8 mouse cellular contexts compared by ENCODE assay signal in genomic region chr17:24886134-24886931, GRCm38 (mm10). TPM values are rescaled to one million over a fixed set of nuclear protein-coding genes. Genes with fewer than 3 reads are reported as not detected.
A peak's percentile ranks its signal among the peaks of the same experiment; 100 is the strongest.
DNase-seq lines count a peak whose midpoint lies in the region; ATAC-seq and TF ChIP-seq lines count a peak whose summit lies in the region.

Gene Nubp2, minus strand, starts transcription at chr17:24886349.
Gene Spsb3, plus strand, starts transcription at chr17:24886643.

- peak; percentile 94 for ATAC-seq in embryonic facial prominence, embryonic 15.5 days (ENCODE audit: insufficient number of reproducible peaks, low FRiP score, low TSS enrichment, low read depth)
- peak; percentile 96 for ATAC-seq in limb, embryonic 14.5 days (ENCODE audit: low FRiP score, low read depth)
- peak; percentile 96 for ATAC-seq in midbrain, postnatal 0 days (ENCODE audit: low FRiP score)

- peaks cover 54% of the 10 kb centered on the region for H3K36me3 ChIP-seq in embryonic facial prominence, embryonic 15.5 days
- H3K36me3 ChIP-seq in limb, embryonic 14.5 days (ENCODE audit: control insufficient read depth, insufficient read depth, low read length) = peaks cover 35% of the 10 kb centered on the region
- H3K36me3 ChIP-seq in midbrain, postnatal 0 days (ENCODE audit: insufficient read depth, low read length) = peaks cover 32% of the 10 kb centered on the region

- peak within 1 kb of the TSS; percentile 82 for H3K4me3 ChIP-seq in bone marrow, adult 2 months (replicated peaks; ENCODE audit: control insufficient read depth, low read depth, low read length)
- peak within 1 kb of the TSS; percentile 97 for H3K4me3 ChIP-seq in embryonic facial prominence, embryonic 15.5 days (replicated peaks)
- H3K4me3 ChIP-seq in limb, embryonic 14.5 days (replicated peaks; ENCODE audit: low read length) = peak within 1 kb of the TSS; percentile 86
- H3K4me3 ChIP-seq in midbrain, postnatal 0 days (ENCODE audit: low read depth, low read length) = peak within 1 kb of the TSS; percentile 82

- WGBS in bone marrow, adult 2 months = under 1% methylated on average over 69 of the region's 69 CpGs
- under 1% methylated on average over 69 of the region's 69 CpGs for WGBS in embryonic facial prominence, embryonic 15.5 days
- under 1% methylated on average over 58 of the region's 69 CpGs for WGBS in limb, embryonic 14.5 days
- under 1% methylated on average over 69 of the region's 69 CpGs for WGBS in midbrain, postnatal 0 days

- peaks cover 7% of the 10 kb centered on the region for H3K4me1 ChIP-seq in bone marrow, adult 2 months (ENCODE audit: control insufficient read depth, insufficient read depth, low read length)
- H3K4me1 ChIP-seq in embryonic facial prominence, embryonic 15.5 days = peaks cover 32% of the 10 kb centered on the region
- peaks cover 15% of the 10 kb centered on the region for H3K4me1 ChIP-seq in limb, embryonic 14.5 days (ENCODE audit: control insufficient read depth, insufficient read depth, low read length)
- H3K4me1 ChIP-seq in midbrain, postnatal 0 days (ENCODE audit: insufficient read depth, low read length) = peaks cover 13% of the 10 kb centered on the region; the same call in 1 of the 2 replicates

- TF ChIP-seq CTCF in bone marrow, adult 2 months (IDR thresholded peaks at IDR 0.05; ENCODE audit: control insufficient read depth, insufficient read depth, low read length) = no peak
- TF ChIP-seq CTCF in midbrain, postnatal 0 days (IDR thresholded peaks at IDR 0.05) = no peak; the same call in 1 of the 2 replicates

- peak; percentile 92 for TF ChIP-seq POLR2A in bone marrow, adult 2 months (IDR thresholded peaks at IDR 0.05; ENCODE audit: borderline replicate concordance, control insufficient read depth, low read depth, low read length)
- no peak for TF ChIP-seq POLR2A in limb, embryonic 14.5 days (IDR thresholded peaks at IDR 0.05; ENCODE audit: borderline replicate concordance, extremely low read depth, insufficient read depth, insufficient read length)

- peak within 1 kb of the TSS; percentile 90 for H3K27ac ChIP-seq in bone marrow, adult 2 months (ENCODE audit: control insufficient read depth, insufficient read depth, low read depth, low read length, poor library complexity)
- H3K27ac ChIP-seq in embryonic facial prominence, embryonic 15.5 days (replicated peaks) = peak within 1 kb of the TSS; percentile 82
- H3K27ac ChIP-seq in limb, embryonic 14.5 days (replicated peaks; ENCODE audit: low read depth, low read length) = no peak within 1 kb of the TSS; the same call in 1 of the 2 replicates
- H3K27ac ChIP-seq in midbrain, postnatal 0 days (ENCODE audit: low read depth, low read length) = peak within 1 kb of the TSS; percentile 85

- H3K4me2 ChIP-seq in embryonic facial prominence, embryonic 15.5 days (replicated peaks) = peak within 1 kb of the TSS; percentile 94
- H3K4me2 ChIP-seq in limb, embryonic 14.5 days (replicated peaks; ENCODE audit: low read depth, low read length, severe bottlenecking) = peak within 1 kb of the TSS; percentile 90
- H3K4me2 ChIP-seq in midbrain, postnatal 0 days (ENCODE audit: low read depth, low read length, poor library complexity, severe bottlenecking) = peak within 1 kb of the TSS; percentile 92

- no peaks in the 10 kb centered on the region for H3K9me3 ChIP-seq in embryonic facial prominence, embryonic 15.5 days (replicated peaks)
- no peaks in the 10 kb centered on the region for H3K9me3 ChIP-seq in limb, embryonic 14.5 days (ENCODE audit: control insufficient read depth, low read length)
- H3K9me3 ChIP-seq in midbrain, postnatal 0 days (ENCODE audit: low read length) = no peaks in the 10 kb centered on the region

- peak within 1 kb of the TSS; percentile 85 for H3K9ac ChIP-seq in embryonic facial prominence, embryonic 15.5 days
- peak within 1 kb of the TSS; percentile 80 for H3K9ac ChIP-seq in limb, embryonic 14.5 days (ENCODE audit: low read depth, low read length, severe bottlenecking)
- H3K9ac ChIP-seq in midbrain, postnatal 0 days (replicated peaks; ENCODE audit: low read length, poor library complexity, severe bottlenecking) = peak within 1 kb of the TSS; percentile 75

- H3K27me3 ChIP-seq in embryonic facial prominence, embryonic 15.5 days = no peaks in the 10 kb centered on the region
- no peaks in the 10 kb centered on the region for H3K27me3 ChIP-seq in limb, embryonic 14.5 days (ENCODE audit: control insufficient read depth, insufficient read depth, low read length)
- no peaks in the 10 kb centered on the region for H3K27me3 ChIP-seq in midbrain, postnatal 0 days (ENCODE audit: insufficient read depth, low read length)

- peak; percentile 100 for DNase-seq in 416B (ENCODE audit: low read depth)
- DNase-seq in heart, adult 8-10 months (ENCODE audit: low spot score) = peak; percentile 99
- DNase-seq in kidney, adult 9 months = peak; percentile 100
- DNase-seq in limb, embryonic 14.5 days (ENCODE audit: low spot score) = peak; percentile 100
- DNase-seq in midbrain, postnatal 0 days (ENCODE audit: low spot score) = peak; percentile 100
- peak; percentile 92 to 96 for DNase-seq in spleen, postnatal 14 days (ENCODE audit: low spot score in 2 of 2)

RNA-seq across cellular contexts. Expression of gene Nubp2, which starts in this region (rescaled TPM):
- 34.2 and 45.6 TPM in 2 replicates for polyA plus RNA-seq in bone marrow, adult 2 months (2011; ENCODE audit: insufficient read depth, insufficient read length, low replicate concordance, missing spikeins)
- 48.9 and 49.6 TPM in 2 replicates for polyA plus RNA-seq in embryonic facial prominence, embryonic 15.5 days (2015; fragmentation: Nextera tagmentation; extraction: Ambion mirVana)
- 10 to 100 TPM; 17.2 to 20.1 (median 19.2) TPM for total RNA-seq in heart, adult 8-10 months (2022)
- 27.4 and 31.2 TPM in 2 replicates for polyA plus RNA-seq in limb, embryonic 14.5 days (2012; rRNA removed)
- polyA plus RNA-seq in limb, embryonic 14.5 days (2014; fragmentation: Nextera tagmentation; extraction: Ambion mirVana) = 54.0 and 55.5 TPM in 2 replicates
- total RNA-seq in midbrain, postnatal 0 days (2014; rRNA removed) = 39.6 and 60.2 TPM in 2 replicates
- 55.8 and 63.9 TPM in 2 replicates for polyA plus RNA-seq in midbrain, postnatal 0 days (2015; fragmentation: Nextera tagmentation; extraction: Ambion mirVana)

RNA-seq across cellular contexts. Expression of gene Spsb3, which starts in this region (rescaled TPM):
- 37.8 and 47.2 TPM in 2 replicates for polyA plus RNA-seq in bone marrow, adult 2 months (2011; ENCODE audit: insufficient read depth, insufficient read length, low replicate concordance, missing spikeins)
- polyA plus RNA-seq in embryonic facial prominence, embryonic 15.5 days (2015; fragmentation: Nextera tagmentation; extraction: Ambion mirVana) = 43.5 and 45.3 TPM in 2 replicates
- 10 to 100 TPM; 25.8 to 29.3 (median 27.7) TPM for total RNA-seq in heart, adult 8-10 months (2022)
- polyA plus RNA-seq in limb, embryonic 14.5 days (2012; rRNA removed) = 49.6 and 53.4 TPM in 2 replicates
- 39.4 and 40.8 TPM in 2 replicates for polyA plus RNA-seq in limb, embryonic 14.5 days (2014; fragmentation: Nextera tagmentation; extraction: Ambion mirVana)
- 87.5 and 105 TPM in 2 replicates for total RNA-seq in midbrain, postnatal 0 days (2014; rRNA removed)
- 100 and 110 TPM in 2 replicates for polyA plus RNA-seq in midbrain, postnatal 0 days (2015; fragmentation: Nextera tagmentation; extraction: Ambion mirVana)
